Mouse (Mus musculus) layer of hippocampus, adult 18-20 months (tissue): Measurements from ENCODE around the gene Tnrc6c. TPM values are rescaled to one million over a fixed set of nuclear protein-coding genes. Genes with fewer than 3 reads are reported as not detected.
"Not testable (repeated sequence)": the region's sequence is repeated elsewhere in the genome, so short reads cannot be mapped to it uniquely, and the experiment has no call there.

Experiments
- DNase-seq, 2 experiments: peaks; one replicate each; pipeline ENCODE4 v3.0.0; 2022; ENCODE audit warnings: low spot score in 2 of 2
- total RNA-seq, 2 experiments: library from RNA; stranded (reverse); gene quantifications; 2 replicates each; pipeline ENCODE4 v1.2.3; 2021

The Tnrc6c gene
- total RNA-seq, 2 experiments from 2014 or later, result 66.1 to 67.7 TPM

GRCm38 (mm10) chr11:117786294-117786693 lies 132.2 kb downstream of the Tnrc6c start:
- DNase-seq, result peak in 1 of 2 experiments; percentile 77

- not testable (repeated sequence) for DNase-seq
Observed at GRCm38 (mm10) chr11:117788481-117788880, 134.4 kb downstream of the Tnrc6c start.

- DNase-seq, result peak in 1 of 2 experiments; percentile 70
Observed at GRCm38 (mm10) chr11:117790286-117790685, 136.2 kb downstream of the Tnrc6c start.

- DNase-seq, result no peak
Observed at GRCm38 (mm10) chr11:117790703-117791440, 136.8 kb downstream of the Tnrc6c start.

GRCm38 (mm10) chr11:117791441-117791761 lies 137.3 kb downstream of the Tnrc6c start:
- DNase-seq, result no peak

- DNase-seq, result no peak
Observed at GRCm38 (mm10) chr11:117792281-117792888, 138.3 kb downstream of the Tnrc6c start.

- no peak for DNase-seq
Observed at GRCm38 (mm10) chr11:117794035-117794551, 140.0 kb downstream of the Tnrc6c start.

GRCm38 (mm10) chr11:117796954-117797353 lies 142.9 kb downstream of the Tnrc6c start:
- no peak for DNase-seq

GRCm38 (mm10) chr11:117797511-117798159 lies 143.5 kb downstream of the Tnrc6c start, which contains the start of gene 6030468B19Rik:
6030468B19Rik (plus strand) TSS chr11:117797660.
- no peak for DNase-seq

- no peak for DNase-seq
Observed at GRCm38 (mm10) chr11:117798160-117798541, 144.1 kb downstream of the Tnrc6c start.

GRCm38 (mm10) chr11:117799174-117799573 lies 145.1 kb downstream of the Tnrc6c start:
- no peak for DNase-seq

- no peak for DNase-seq
Observed at GRCm38 (mm10) chr11:117800038-117800437, 145.9 kb downstream of the Tnrc6c start.

- no peak for DNase-seq
Observed at GRCm38 (mm10) chr11:117801650-117802049, 147.6 kb downstream of the Tnrc6c start.

GRCm38 (mm10) chr11:117803166-117803688 lies 149.1 kb downstream of the Tnrc6c start:
- no peak for DNase-seq

GRCm38 (mm10) chr11:117806781-117807180 lies 152.7 kb downstream of the Tnrc6c start:
- no peak for DNase-seq

- DNase-seq, result peak in 1 of 2 experiments; percentile 30
Observed at GRCm38 (mm10) chr11:117809407-117810311, 155.6 kb downstream of the Tnrc6c start, which contains the start of the genes Gm20708 and Syngr2. Gm20708 (plus strand) TSS chr11:117809668. Syngr2 (plus strand) TSS chr11:117809668.

- peak; percentile 36 to 67 for DNase-seq
Observed at GRCm38 (mm10) chr11:117810401-117811046, 156.4 kb downstream of the Tnrc6c start.
